Mouse (Mus musculus): ENCODE results near the gene Gm7075. TPM values are rescaled to one million over a fixed set of nuclear protein-coding genes. Genes with fewer than 3 reads are reported as not detected.
"Not testable (repeated sequence)": the region's sequence is repeated elsewhere in the genome, so short reads cannot be mapped to it uniquely, and the experiment has no call there.

Gm7075 gene
- polyA plus RNA-seq (2014; fragmentation: Nextera tagmentation; extraction: Ambion mirVana) = 0.63 TPM in 1 of 2 replicates, not detected in the other

DNA sequence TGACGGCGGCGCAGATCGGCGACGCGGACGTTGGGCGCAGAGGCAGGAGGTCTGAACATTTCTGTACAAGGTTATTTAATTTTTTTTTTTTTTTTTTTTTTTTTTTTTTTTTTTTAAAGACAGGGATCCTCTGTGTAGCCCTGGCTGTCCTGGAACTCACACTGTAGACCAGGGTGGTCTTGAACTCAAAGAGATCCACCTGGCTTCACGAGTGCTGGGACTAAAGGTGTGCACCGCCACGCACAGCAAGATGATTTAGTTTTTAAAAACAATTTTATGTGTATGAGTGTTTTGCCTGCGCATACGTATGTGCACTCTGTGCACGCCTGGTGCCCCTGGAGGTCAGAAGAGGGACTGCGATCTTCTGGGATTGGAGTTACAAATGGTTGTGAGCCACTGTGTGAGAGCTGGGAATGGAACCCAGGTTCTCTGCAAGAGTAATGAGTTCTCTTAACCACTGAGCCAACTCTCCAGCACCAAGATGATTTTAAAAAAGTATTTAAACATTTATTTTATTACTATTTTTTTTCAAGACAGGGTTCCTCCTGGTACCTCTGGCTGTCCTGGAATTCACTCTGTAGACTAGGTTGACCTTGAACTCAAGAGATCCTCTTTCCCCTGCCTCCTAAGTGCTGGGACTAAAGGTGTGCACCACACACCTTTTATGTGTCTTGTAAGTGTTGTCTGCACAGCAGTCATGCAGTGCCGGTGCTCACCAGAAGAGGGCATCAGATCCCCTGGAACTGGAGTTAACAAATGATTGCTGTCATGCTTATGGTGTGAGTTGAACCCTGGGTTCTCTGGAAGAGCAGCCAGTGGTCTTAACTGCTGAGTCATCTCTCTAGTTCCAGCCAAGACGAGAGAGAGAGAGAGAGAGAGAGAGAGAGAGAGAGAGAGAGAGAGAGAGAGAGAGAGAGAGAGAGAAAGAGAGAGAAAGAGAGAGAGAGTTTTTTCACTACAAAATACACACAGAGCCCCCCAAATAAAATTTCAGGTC is at the start of gene Gm7075:
TSS of gene Gm7075 (minus strand) at position 51 of the 997 bp plus-strand sequence.
- H3K4me2 ChIP-seq (replicated peaks; ENCODE audit: low read depth, low read length) = no peak within 1 kb of the TSS
- H3K27ac ChIP-seq (ENCODE audit: low read depth, low read length) = no peak within 1 kb of the TSS
- no peak within 1 kb of the TSS for H3K4me3 ChIP-seq (ENCODE audit: low read depth, low read length)
- no peaks in the 10 kb centered on the region for H3K27me3 ChIP-seq (ENCODE audit: control insufficient read depth, insufficient read depth, low read length)
- no peaks in the 10 kb centered on the region for H3K36me3 ChIP-seq (ENCODE audit: control insufficient read depth, insufficient read depth, low read length)
- no peaks in the 10 kb centered on the region for H3K4me1 ChIP-seq (replicated peaks; ENCODE audit: control insufficient read depth, insufficient read depth, low read length)
- H3K9ac ChIP-seq (ENCODE audit: low read depth, low read length) = no peak within 1 kb of the TSS
- no peak for ATAC-seq (ENCODE audit: low FRiP score)
- WGBS = 87% methylated on average over 18 of the region's 18 CpGs
- no peaks in the 10 kb centered on the region for H3K9me3 ChIP-seq (ENCODE audit: control insufficient read depth, low read length)
- peak; percentile 62 for DNase-seq (ENCODE audit: low spot score)

DNA sequence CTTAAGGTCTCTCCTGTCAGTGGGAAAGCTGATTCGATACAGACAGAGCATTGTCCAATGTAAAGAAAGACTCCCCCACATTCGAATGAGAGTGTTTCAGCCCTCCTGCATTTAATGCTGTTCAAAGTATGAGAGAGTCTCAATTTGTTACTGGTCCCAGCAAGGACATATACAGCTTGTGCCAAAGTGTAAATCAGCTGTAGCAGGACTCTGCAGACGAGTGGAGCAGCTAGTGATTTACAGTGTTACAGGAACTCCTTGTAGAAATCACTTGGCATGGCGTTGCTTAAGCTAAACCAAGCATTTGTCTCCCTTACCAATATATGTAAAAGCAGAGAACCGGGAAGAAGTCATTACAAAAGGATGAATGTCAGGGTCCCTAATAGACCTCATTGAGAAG is 39.3 kb upstream of the Gm7075 start:
- no peak overlapping the region for H3K4me3 ChIP-seq (ENCODE audit: low read depth, low read length)
- no peak for DNase-seq (ENCODE audit: low spot score)
- no peak for ATAC-seq (ENCODE audit: low FRiP score)
- no peaks in the 10 kb centered on the region for H3K36me3 ChIP-seq (ENCODE audit: control insufficient read depth, insufficient read depth, low read length)
- H3K27me3 ChIP-seq (ENCODE audit: control insufficient read depth, insufficient read depth, low read length) = no peaks in the 10 kb centered on the region
- WGBS = 76% methylated on average over 5 of the region's 5 CpGs
- H3K4me1 ChIP-seq (replicated peaks; ENCODE audit: control insufficient read depth, insufficient read depth, low read length) = no peaks in the 10 kb centered on the region
- no peak overlapping the region for H3K27ac ChIP-seq (ENCODE audit: low read depth, low read length)
- H3K4me2 ChIP-seq (replicated peaks; ENCODE audit: low read depth, low read length) = no peak overlapping the region
- no peaks in the 10 kb centered on the region for H3K9me3 ChIP-seq (ENCODE audit: control insufficient read depth, low read length)
- H3K9ac ChIP-seq (ENCODE audit: low read depth, low read length) = no peak overlapping the region

DNA sequence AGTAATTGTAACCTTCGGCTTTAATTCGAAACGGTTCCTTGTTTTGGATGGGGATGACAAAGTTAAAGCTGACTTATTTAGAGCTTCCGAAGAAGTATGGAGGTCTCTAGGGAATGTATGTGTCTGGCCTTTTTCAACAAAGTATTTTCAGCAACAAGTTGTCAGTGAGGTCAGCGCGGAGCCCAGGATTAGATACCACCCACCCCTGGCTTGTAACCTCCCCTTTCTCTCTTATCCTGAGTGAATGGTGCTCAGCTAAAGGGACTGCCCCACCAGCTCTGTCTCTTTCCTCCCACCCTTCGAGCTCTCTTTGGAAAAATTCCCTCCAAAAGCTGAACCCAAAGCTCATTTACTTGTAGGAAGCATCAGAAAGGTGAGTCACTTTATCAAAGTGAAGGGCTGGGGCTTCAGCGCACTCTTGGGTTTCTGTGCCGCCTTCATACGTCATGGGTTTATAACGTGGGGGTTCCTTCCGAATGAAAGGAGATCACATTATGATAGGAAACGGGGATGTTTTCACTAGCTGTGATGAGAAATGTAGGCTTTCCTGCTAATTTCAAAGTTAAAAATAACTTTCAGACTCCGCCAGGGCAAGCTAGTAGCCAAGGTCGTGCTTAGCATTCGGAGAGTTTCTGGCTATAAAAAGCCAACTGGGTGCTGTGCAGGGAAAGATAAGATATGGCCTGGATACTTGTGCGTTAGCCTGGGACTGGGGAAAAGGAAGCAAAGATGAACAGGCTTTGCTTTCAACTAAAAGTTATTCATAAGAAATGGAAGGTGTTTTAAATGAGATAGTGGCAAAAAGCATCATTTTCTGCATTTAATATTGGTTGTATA is 35.9 kb upstream of the Gm7075 start:
- Histone ChIP-seq H3K4me2 (replicated peaks; ENCODE audit: low read depth, low read length) (no peak overlapping the region), H3K9me3 (ENCODE audit: control insufficient read depth, low read length) (no peaks in the 10 kb centered on the region), H3K27me3 (ENCODE audit: control insufficient read depth, insufficient read depth, low read length) (no peaks in the 10 kb centered on the region), H3K27ac (ENCODE audit: low read depth, low read length) (no peak overlapping the region), H3K9ac (ENCODE audit: low read depth, low read length) (no peak overlapping the region), H3K36me3 (ENCODE audit: control insufficient read depth, insufficient read depth, low read length) (no peaks in the 10 kb centered on the region), H3K4me1 (replicated peaks; ENCODE audit: control insufficient read depth, insufficient read depth, low read length) (no peaks in the 10 kb centered on the region), H3K4me3 (ENCODE audit: low read depth, low read length) (no peak overlapping the region)
- no peak for ATAC-seq (ENCODE audit: low FRiP score)
- no peak for DNase-seq (ENCODE audit: low spot score)
- WGBS = 87% methylated on average over 17 of the region's 17 CpGs

DNA sequence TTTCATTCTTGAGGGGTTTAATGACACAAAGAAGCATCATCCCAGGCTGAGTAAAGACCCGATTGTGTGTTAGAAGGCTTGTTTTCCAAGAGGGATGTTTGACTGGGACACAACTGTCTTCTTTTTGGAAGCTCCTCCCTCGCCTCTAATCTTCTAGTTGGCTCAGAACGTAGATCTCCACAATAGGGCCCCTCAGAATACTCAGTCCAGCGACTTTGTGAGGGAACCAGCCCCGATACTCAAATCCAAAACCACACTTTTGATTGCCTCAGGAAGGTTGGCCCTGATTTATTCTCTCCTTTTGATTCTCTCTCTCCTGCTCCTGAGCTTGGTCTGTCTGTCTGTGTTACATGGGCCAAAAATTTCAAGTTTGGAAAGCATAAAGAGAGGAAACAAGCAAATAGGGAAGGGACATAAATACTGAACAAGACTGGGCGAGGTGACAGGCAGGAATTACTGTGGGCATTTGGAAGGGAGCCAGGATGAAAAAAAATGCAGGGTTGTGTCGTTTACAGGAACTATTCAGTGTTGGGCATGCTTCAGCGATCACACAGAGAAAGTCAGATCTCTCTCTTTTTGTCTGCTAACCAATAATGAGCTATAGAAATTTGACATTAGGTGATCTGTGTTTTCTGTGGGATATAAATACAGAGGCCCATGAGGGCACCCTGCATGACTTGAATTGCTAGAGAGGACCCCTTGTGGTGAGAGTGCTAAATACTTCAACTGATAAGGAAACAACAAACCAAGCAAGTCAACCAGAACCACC is 33.7 kb upstream of the Gm7075 start:
- H3K4me2 ChIP-seq (replicated peaks; ENCODE audit: low read depth, low read length) = no peak overlapping the region
- no peak overlapping the region for H3K4me3 ChIP-seq (ENCODE audit: low read depth, low read length)
- H3K27ac ChIP-seq (ENCODE audit: low read depth, low read length) = no peak overlapping the region
- H3K9me3 ChIP-seq (ENCODE audit: control insufficient read depth, low read length) = no peaks in the 10 kb centered on the region
- no peaks in the 10 kb centered on the region for H3K27me3 ChIP-seq (ENCODE audit: control insufficient read depth, insufficient read depth, low read length)
- no peak overlapping the region for H3K9ac ChIP-seq (ENCODE audit: low read depth, low read length)
- H3K4me1 ChIP-seq (replicated peaks; ENCODE audit: control insufficient read depth, insufficient read depth, low read length) = no peaks in the 10 kb centered on the region
- ATAC-seq (ENCODE audit: low FRiP score) (peak; percentile 57; the same call in 1 of the 2 replicates), DNase-seq (ENCODE audit: low spot score) (no peak)
- WGBS = 54% methylated on average over 8 of the region's 8 CpGs
- no peaks in the 10 kb centered on the region for H3K36me3 ChIP-seq (ENCODE audit: control insufficient read depth, insufficient read depth, low read length)

DNA sequence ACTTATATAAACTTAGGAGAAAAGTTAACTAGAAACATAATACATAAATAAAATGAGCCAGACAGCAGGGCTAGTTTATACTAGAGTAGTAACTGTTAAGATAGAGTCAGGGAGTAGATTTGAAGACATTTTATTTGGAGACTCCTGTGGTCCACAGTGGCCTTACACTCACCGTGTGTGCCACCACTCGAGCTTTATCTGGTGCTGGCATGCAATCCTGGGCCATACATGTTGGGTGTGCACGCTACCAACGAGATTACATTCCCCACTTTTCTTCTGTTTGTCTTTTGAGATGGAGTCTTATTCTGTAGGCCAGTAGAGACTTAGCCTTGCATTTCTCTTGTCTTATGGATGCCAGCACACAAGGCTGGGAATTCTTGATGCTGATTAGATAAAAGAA is 32.3 kb upstream of the Gm7075 start:
- no peak overlapping the region for H3K4me3 ChIP-seq (ENCODE audit: low read depth, low read length)

DNA sequence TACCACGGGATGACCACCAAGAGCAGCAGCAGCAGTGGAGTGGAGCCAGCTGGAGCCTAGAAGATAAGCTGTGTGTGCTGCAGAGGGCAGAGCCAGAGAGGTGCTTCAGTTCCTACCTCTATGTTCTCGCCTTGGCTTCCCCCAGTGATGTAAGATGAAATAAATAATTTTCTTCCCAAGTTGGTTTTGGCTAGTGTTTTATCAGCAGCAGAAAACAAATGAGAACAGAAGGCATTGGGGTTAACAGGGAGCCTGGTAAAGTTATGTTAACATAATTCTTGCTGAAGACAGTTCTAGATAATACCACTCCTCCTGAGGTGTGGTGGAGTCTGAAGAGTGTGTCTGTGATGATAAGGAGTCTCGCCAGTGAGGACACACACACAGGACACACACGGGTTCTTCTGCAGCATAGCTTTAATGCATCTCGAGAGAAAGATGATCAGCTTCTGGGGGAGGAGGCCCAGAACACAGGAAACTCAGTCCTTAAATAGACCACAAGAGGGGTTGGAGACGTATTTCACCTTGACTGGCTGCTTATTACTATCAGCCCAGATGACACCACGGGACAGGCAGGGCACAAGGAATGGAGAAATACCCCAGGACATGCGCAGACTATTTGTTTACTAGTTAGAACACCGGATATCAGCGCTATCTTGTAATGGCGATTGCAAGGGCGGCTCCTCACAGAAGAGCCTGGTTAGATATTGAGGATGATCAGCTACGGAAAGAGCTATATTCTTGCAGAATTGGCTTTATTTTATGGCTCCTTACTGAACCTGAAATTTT is 23.2 kb upstream of the Gm7075 start:
- ATAC-seq (ENCODE audit: low FRiP score); H3K9me3 ChIP-seq (ENCODE audit: control insufficient read depth, low read length); H3K4me3 ChIP-seq (ENCODE audit: low read depth, low read length); H3K27me3 ChIP-seq (ENCODE audit: control insufficient read depth, insufficient read depth, low read length); H3K4me1 ChIP-seq (replicated peaks; ENCODE audit: control insufficient read depth, insufficient read depth, low read length); H3K27ac ChIP-seq (ENCODE audit: low read depth, low read length); H3K36me3 ChIP-seq (ENCODE audit: control insufficient read depth, insufficient read depth, low read length); DNase-seq (ENCODE audit: low spot score); H3K9ac ChIP-seq (ENCODE audit: low read depth, low read length); H3K4me2 ChIP-seq (replicated peaks; ENCODE audit: low read depth, low read length): not testable (repeated sequence)
- WGBS = 89% methylated on average over 13 of the region's 13 CpGs

More for the DNA sequence above, 32.3 kb upstream of the Gm7075 start:
- Histone ChIP-seq H3K4me1 (replicated peaks; ENCODE audit: control insufficient read depth, insufficient read depth, low read length) (no peaks in the 10 kb centered on the region), H3K27ac (ENCODE audit: low read depth, low read length) (no peak overlapping the region), H3K36me3 (ENCODE audit: control insufficient read depth, insufficient read depth, low read length) (no peaks in the 10 kb centered on the region), H3K9ac (ENCODE audit: low read depth, low read length) (no peak overlapping the region), H3K9me3 (ENCODE audit: control insufficient read depth, low read length) (no peaks in the 10 kb centered on the region), H3K27me3 (ENCODE audit: control insufficient read depth, insufficient read depth, low read length) (no peaks in the 10 kb centered on the region), H3K4me2 (replicated peaks; ENCODE audit: low read depth, low read length) (no peak overlapping the region)
- no peak for DNase-seq (ENCODE audit: low spot score)
- 93% methylated on average over 4 of the region's 4 CpGs for WGBS
- ATAC-seq (ENCODE audit: low FRiP score) = no peak

DNA sequence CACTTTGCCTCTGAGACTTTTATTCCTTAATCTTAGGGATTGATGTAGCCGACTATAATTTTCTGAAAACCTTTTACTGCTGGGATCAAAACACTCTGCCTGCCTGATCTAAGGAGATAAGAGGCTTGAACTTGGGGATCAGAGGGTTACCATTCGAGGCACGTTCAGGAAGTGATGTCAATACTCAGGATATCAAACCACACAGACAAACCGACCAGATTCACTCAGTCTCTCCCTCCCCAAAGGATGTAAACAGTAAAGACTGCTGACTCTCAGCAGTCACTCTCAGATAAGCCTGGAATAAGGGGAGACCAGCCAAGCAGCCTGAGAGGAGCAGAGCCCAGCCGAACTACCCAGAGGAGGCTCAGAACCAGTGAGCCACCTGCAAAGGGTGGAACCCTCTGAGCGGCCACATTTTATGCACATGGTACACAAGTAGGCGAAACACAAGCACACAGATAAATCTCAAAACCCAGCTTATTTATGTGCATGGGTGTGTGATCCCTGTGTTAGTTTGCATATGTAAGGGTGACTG is 18.2 kb upstream of the Gm7075 start:
- H3K4me3 ChIP-seq (ENCODE audit: low read depth, low read length) = no peak overlapping the region
- no peak overlapping the region for H3K9ac ChIP-seq (ENCODE audit: low read depth, low read length)
- H3K27ac ChIP-seq (ENCODE audit: low read depth, low read length) = no peak overlapping the region
- H3K4me1 ChIP-seq (replicated peaks; ENCODE audit: control insufficient read depth, insufficient read depth, low read length) = no peaks in the 10 kb centered on the region
- no peaks in the 10 kb centered on the region for H3K9me3 ChIP-seq (ENCODE audit: control insufficient read depth, low read length)
- DNase-seq (ENCODE audit: low spot score) (no peak), ATAC-seq (ENCODE audit: low FRiP score) (no peak)
- H3K27me3 ChIP-seq (ENCODE audit: control insufficient read depth, insufficient read depth, low read length) = no peaks in the 10 kb centered on the region
- no peaks in the 10 kb centered on the region for H3K36me3 ChIP-seq (ENCODE audit: control insufficient read depth, insufficient read depth, low read length)
- no peak overlapping the region for H3K4me2 ChIP-seq (replicated peaks; ENCODE audit: low read depth, low read length)
- 76% methylated on average over 7 of the region's 7 CpGs for WGBS

All from hindbrain, embryonic 11.5 days (tissue).